Mouse (Mus musculus) adrenal gland, adult 18-20 months (tissue): Measurements from ENCODE around the gene Rev3l. TPM values are rescaled to one million over a fixed set of nuclear protein-coding genes. Genes with fewer than 3 reads are reported as not detected.
A peak's percentile ranks its signal among the peaks of the same experiment; 100 is the strongest.

Experiments
- DNase-seq, 2 experiments: peaks; one replicate each; pipeline ENCODE4 v3.0.0; 2021 to 2022; ENCODE audit warnings: low spot score in 2 of 2
- long read RNA-seq, 2 experiments: library from polyadenylated mRNA; stranded (forward); transcript quantifications; one replicate each; pipeline ENCODE4 v2.0.0; 2021
- total RNA-seq, 2 experiments: library from RNA; stranded (reverse); gene quantifications; 1 replicate in 1 of 2; 2 replicates in 1 of 2; pipeline ENCODE4 v1.2.3; 2021

Gene Rev3l
- total RNA-seq = 10 to 100 TPM; 12.8 to 19.9 TPM
- long read RNA-seq, experiment 1 = 0 reads
- long read RNA-seq, experiment 2, partial matches to known transcripts = 1 of 1 reads
- long read RNA-seq, experiment 2, other reads (novel, unspliced or antisense) = 0 of 1 reads

GRCm38 (mm10) chr10:39731736-39732265 is at the start of gene Rev3l:
Gene Rev3l (plus strand): TSS chr10:39732118.
- peak; percentile 82 to 90 for DNase-seq

DNA sequence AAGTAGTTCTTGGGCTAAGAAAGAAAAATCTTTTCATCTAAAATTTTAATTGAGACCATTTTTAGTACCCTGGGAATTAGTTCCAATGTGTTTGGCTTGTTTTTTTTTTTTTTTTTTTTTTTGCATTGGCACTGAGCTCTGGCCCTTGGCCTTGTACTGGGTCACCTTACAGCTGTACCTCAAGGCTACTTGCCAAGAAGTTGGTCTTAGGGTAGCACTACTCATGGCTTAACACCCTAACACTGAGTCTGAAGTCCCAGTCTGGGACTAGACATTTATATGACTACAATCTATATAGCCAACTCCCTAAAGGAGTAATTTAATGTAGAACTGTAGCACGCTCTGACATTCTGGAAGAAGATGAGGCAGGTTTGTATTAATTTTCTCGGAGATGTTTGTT is 49.4 kb upstream of the Rev3l start:
- DNase-seq = no peak

DNA sequence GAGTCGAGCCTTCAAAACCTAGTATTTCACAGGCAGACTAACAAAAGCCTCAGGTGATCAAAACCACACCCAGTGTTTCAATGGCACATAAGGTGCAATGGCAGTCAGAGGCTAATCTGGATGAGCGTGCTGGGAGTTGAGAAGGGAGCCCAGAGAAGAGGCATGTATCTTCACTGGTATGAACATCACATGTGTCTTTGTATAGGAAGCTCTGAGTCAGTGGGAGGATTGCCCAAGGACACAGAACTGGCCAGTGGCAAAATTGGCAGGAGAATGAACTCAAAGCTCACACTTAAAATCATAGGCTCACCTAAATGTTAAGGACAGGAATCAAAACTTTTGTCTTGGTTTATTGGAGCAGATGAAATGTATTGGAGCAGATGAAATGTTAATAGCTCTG is 48.4 kb upstream of the Rev3l start:
- no peak for DNase-seq

- no peak for DNase-seq
Observed at GRCm38 (mm10) chr10:39686811-39687210, 45.1 kb upstream of the Rev3l start.

DNA sequence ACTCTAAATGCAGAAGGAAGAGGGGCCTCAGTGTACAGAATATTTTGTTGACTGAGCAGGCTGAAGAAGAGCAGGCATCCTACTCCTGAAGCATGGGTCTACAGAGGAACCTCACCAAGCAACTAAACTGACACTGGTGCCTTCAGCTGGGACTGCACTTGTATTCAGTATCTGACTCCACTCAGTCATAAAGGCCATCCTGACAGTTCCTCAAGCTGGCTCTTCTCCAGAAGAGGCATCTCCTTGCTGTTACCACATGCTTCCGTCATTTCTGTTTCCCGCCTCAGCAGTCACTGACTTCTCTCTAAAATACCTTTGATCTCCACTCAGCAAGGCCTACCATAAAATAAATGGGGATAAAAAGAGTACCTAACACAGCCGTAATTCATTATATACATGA is 44.1 kb upstream of the Rev3l start:
- no peak for DNase-seq

GRCm38 (mm10) chr10:39691351-39692064 is 40.4 kb upstream of the Rev3l start:
- no peak for DNase-seq

- no peak for DNase-seq
Observed at GRCm38 (mm10) chr10:39692152-39692551, 39.8 kb upstream of the Rev3l start.

DNA sequence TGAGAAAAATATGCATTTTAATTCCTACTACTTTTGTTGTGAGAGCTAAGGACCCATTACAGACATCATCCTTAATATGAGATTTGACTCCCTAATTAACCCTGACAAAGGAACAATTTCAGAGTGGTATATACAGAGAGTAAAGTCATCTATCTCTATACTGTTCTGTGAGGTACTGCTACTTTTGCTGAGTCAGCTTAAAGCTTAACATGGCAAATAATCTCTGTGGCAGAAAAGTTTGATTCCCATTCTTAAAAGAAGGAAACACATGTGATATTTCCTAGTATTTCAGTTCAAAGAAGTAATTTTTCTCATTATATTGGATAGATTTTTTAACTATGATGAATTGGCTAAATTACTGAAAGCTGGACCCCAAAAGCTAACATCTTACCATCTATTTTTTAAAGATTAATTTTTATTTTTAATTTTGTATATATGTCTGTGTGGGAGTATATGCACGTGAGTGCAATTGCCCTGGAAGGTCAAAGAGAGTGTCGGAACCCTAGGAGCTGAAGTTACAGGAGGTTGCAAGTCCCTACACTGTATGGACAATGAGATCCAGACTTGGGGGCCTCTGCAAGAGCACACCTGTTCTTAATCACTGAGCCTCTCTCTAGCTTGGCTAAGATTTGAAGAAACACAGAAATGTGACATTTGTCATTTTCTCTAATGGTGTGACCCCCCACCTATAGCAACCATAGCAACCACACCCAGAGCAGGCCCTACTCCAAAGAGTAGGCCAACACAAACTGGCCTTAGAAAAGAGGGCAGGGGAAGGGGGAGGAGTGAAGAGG is 24.0 kb upstream of the Rev3l start:
- DNase-seq = no peak

- no peak for DNase-seq
Observed at GRCm38 (mm10) chr10:39716936-39717335, 15.0 kb upstream of the Rev3l start.

- peak in 1 of 2 experiments; percentile 93 for DNase-seq
Observed at GRCm38 (mm10) chr10:39730976-39731735, 762 bp upstream of the Rev3l start.

GRCm38 (mm10) chr10:39732266-39733100 is 565 bp downstream of the Rev3l start:
- peak; percentile 65 to 80 for DNase-seq

DNA sequence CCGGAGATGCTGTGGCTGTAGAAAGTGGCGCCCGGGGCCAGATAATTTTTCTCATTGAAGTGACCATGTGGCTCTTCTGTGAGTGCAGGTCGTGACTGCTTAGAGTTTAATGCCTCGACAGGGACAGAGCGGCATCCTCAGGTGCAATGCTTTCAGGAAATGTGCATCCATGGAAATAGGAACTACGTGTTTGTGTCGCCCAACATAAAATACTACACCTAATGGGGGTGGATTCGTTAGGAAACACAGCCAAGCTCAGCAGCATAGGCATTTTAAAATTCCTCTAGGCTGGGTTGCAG is 1.1 kb downstream of the Rev3l start:
- no peak for DNase-seq

GRCm38 (mm10) chr10:39733421-39733930 is 1.6 kb downstream of the Rev3l start:
- DNase-seq = no peak

DNA sequence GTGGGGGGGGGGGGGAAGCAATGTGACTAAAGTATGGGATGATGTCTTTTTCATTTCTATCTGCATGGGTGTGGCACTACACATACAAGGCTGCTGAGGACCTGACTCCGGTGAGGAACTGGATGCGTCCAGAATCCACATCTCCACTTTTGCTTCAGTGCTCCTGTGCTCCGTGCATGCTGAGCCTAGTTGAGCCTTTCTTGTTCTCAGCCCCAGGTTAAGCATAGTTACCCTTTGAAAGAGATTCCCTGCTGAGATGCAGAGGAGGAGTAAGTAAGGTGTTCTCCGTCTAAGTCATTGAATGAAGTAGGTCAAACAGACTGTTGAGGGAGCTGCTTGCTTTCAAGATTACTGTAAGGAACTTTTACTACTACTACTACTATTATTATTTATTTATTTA is 4.3 kb downstream of the Rev3l start:
- DNase-seq = no peak

DNA sequence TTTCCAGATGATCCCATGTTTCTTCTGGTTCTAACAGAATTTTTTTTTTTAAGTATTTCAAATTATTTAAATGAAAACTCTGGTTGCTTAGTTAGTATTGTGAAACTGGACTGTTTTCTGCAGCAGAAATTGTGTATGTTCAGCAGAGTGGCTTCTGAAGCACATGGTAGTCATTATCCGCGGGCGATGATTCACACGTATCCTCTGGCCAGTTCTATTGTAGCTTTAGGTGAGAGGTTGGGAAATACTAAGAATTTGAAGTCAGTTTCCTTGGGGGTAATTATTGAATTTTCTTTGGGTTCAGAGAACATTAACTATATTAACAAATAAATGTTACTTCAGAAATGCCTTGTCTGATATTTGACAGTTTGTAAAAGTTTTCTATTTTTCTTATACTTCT is 10.1 kb downstream of the Rev3l start:
- DNase-seq = no peak

- DNase-seq = no peak
Observed at GRCm38 (mm10) chr10:39764752-39765151, 32.8 kb downstream of the Rev3l start.

GRCm38 (mm10) chr10:39766702-39767101 is 34.8 kb downstream of the Rev3l start:
- DNase-seq = no peak

- no peak for DNase-seq
Observed at GRCm38 (mm10) chr10:39772259-39772658, 40.3 kb downstream of the Rev3l start.

GRCm38 (mm10) chr10:39773940-39774726 is 42.2 kb downstream of the Rev3l start:
- no peak for DNase-seq

- no peak for DNase-seq
Observed at GRCm38 (mm10) chr10:39776927-39777326, 45.0 kb downstream of the Rev3l start.
